In the genomic region with DNA sequence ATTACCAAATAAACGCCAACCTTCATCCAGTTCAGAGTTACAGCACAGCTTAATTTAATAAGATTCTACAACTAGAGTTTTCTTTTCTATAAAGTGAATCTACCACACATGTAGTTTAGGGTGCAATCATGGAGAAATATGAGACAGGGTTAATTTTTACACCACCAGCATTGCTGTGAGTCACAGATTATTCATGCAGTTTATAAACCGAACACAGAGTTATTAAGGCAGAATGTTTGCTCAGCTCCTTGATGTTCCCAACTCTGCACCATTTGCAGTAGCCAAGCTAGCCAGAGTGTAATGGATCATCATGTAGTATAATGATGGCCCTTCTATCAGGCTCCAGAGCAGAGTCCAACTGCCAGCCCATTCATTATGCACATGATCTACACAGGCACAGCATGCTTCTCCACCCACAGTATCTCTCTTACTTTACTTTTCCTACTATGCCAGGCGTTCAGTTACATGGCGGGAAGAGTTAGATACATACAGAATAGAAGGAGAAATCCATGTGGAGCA, we compare ENCODE assay signal across 16 mouse cellular contexts.
"Had no signal": no experiment of that assay in that cellular context is flagged by ENCODE, and none has a peak within 500 bp of the region (broad histone marks: within the 10 kb centered on the region; RNA-seq: fewer than 3 reads in every experiment).

No protein-coding gene starts in this region.

- H3K27ac ChIP-seq: left cerebral cortex, adult 2 months; liver, embryonic 12.5 days; liver, embryonic 15.5 days; lung, embryonic 15.5 days; midbrain, embryonic 12.5 days; midbrain, embryonic 15.5 days; neural tube, embryonic 13.5 days had no signal

- H3K4me2 ChIP-seq: liver, embryonic 12.5 days; liver, embryonic 15.5 days; lung, embryonic 15.5 days; midbrain, embryonic 12.5 days; midbrain, embryonic 15.5 days; neural tube, embryonic 13.5 days had no signal

- H3K36me3 ChIP-seq: liver, embryonic 12.5 days; liver, embryonic 15.5 days; lung, embryonic 15.5 days; midbrain, embryonic 12.5 days; midbrain, embryonic 15.5 days; neural tube, embryonic 13.5 days had no signal

- ATAC-seq: liver, embryonic 12.5 days had no signal

- H3K9me3 ChIP-seq: liver, embryonic 12.5 days; liver, embryonic 15.5 days; lung, embryonic 15.5 days; megakaryocyte, embryonic 14.5 days; midbrain, embryonic 12.5 days; midbrain, embryonic 15.5 days; neural tube, embryonic 13.5 days had no signal

- H3K27me3 ChIP-seq: liver, embryonic 12.5 days; liver, embryonic 15.5 days; lung, embryonic 15.5 days; megakaryocyte, embryonic 14.5 days; midbrain, embryonic 12.5 days; midbrain, embryonic 15.5 days; neural tube, embryonic 13.5 days had no signal

- H3K4me1 ChIP-seq: liver, embryonic 12.5 days; liver, embryonic 15.5 days; lung, embryonic 15.5 days; megakaryocyte, embryonic 14.5 days; midbrain, embryonic 15.5 days; neural tube, embryonic 13.5 days had no signal

- H3K9ac ChIP-seq: liver, embryonic 12.5 days; liver, embryonic 15.5 days; lung, embryonic 15.5 days; midbrain, embryonic 12.5 days; midbrain, embryonic 15.5 days; neural tube, embryonic 13.5 days had no signal

- DNase-seq: kidney, adult 9 months; kidney, postnatal 14 days; layer of hippocampus, postnatal 36 days; lung, adult 18-20 months; lung, postnatal 10 days; lung, postnatal 36 days; thymus, adult 18-20 months; thymus, postnatal 4 days had no signal

- H3K4me3 ChIP-seq: left cerebral cortex, adult 2 months; liver, embryonic 12.5 days; liver, embryonic 15.5 days; lung, embryonic 15.5 days; megakaryocyte, embryonic 14.5 days; midbrain, embryonic 12.5 days; midbrain, embryonic 15.5 days; neural tube, embryonic 13.5 days had no signal
